Mouse (Mus musculus) heart, adult 2 months (tissue): ENCODE measurements at regions not wholly inside any gene's neighbourhood (a gene's known extent, or its start where the extent isn't known, plus 50 kb on each side); places are given as distances from the start of the nearest gene placed in this dataset.

Experiments used
- DNase-seq, 2 experiments: peaks; one replicate each; pipeline ENCODE4 v3.0.0; 2021
- H3K27ac ChIP-seq: fragments of 200-600 bp; 2 replicates; pipeline ENCODE4 v1.8.1; 2022
- H3K27me3 ChIP-seq: fragments of 200-500 bp; 2 replicates; pipeline ENCODE4 v1.6.1; 2012; ENCODE audit warnings: mild to moderate bottlenecking, low read length, inconsistent platforms, mixed read lengths; ENCODE audit not compliant: control insufficient read depth, insufficient read depth
- H3K36me3 ChIP-seq: fragments of 200-500 bp; 2 replicates; pipeline ENCODE4 v1.6.1; 2012; ENCODE audit warnings: low read length, inconsistent platforms; ENCODE audit not compliant: control insufficient read depth, insufficient read depth
- H3K4me1 ChIP-seq: fragments of 200-500 bp; 2 replicates; pipeline ENCODE4 v1.6.1; 2011; ENCODE audit warnings: low read length; ENCODE audit not compliant: control insufficient read depth, insufficient read depth
- H3K4me3 ChIP-seq: fragments of 200-600 bp; 2 replicates; pipeline ENCODE4 v1.8.1; 2022
- H3K79me2 ChIP-seq: fragments of 200-500 bp; replicated peaks from 2 replicates; pipeline ENCODE4 v1.6.1; 2012; ENCODE audit warnings: mild to moderate bottlenecking, inconsistent platforms, low read length, moderate library complexity, mixed read lengths; ENCODE audit not compliant: control insufficient read depth, insufficient read depth
- H3K9ac ChIP-seq: fragments of 200-500 bp; 2 replicates; pipeline ENCODE4 v1.6.1; 2012; ENCODE audit warnings: low read depth, mild to moderate bottlenecking, control low read depth, inconsistent platforms, low read length, mixed read lengths
- CTCF ChIP-seq: fragments of 200-600 bp; IDR thresholded peaks from 2 replicates; pipeline ENCODE4 v1.8.1; 2022; ENCODE audit warnings: antibody characterized with exemption, mild to moderate bottlenecking, moderate library complexity
- EP300 ChIP-seq: fragments of 200-500 bp; IDR thresholded peaks from 2 replicates; pipeline ENCODE4 v1.6.1; 2011; ENCODE audit warnings: low read depth, low read length, control low read depth; ENCODE audit not compliant: insufficient read depth
- POLR2A ChIP-seq: fragments of 200-500 bp; IDR thresholded peaks from 2 replicates; pipeline ENCODE4 v1.6.1; 2011; ENCODE audit warnings: mild to moderate bottlenecking, low read depth, low read length, control low read depth; ENCODE audit not compliant: insufficient read depth
- WGBS: fragments of 180-500 bp; shearing (Covaris S2); methylation state at CpG from one replicate; pipeline ENCODE4 v1.1.7; 2018; 5-methylcytosine and 5-hydroxymethylcytosine counted together
- intact Hi-C: fragments of 180-260 bp; cut with DNase I; formaldehyde crosslinking; loops from one replicate; pipeline ENCODE4 v1.15.1; 2025

- intact Hi-C loops: no loop called here
- no peak overlapping the region for H3K27ac ChIP-seq
- WGBS: 56% methylated on average over 19 of the region's 19 CpGs
Observed at GRCm38 (mm10) chr2:129911203-129911921, 100.8 kb upstream of the Tgm3 start.

DNA sequence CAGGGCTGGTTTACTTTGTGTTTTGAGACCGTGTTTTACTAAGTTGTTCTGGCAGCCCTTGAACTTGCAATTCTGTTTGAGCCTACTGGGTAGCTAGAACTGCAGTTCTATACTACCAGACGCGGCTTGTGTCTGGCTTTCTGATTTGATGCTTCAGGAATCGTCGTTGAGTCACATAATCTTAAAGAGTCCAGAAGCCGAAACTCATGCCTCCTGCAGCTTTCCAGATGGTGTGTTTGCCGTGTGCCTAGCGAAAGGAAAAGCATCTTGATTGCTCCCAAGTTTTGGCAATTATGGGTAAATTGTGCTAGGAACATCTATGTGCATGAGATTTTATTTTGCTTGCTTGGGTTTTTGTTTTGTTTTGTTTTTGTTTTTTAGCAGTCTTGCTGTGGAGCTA, 99.6 kb upstream of the Tgm3 start:
- Histone ChIP-seq H3K9ac (no peak overlapping the region), H3K4me1 (no peaks in the 10 kb centered on the region), H3K36me3 (no peaks in the 10 kb centered on the region), H3K79me2 (no peaks in the 10 kb centered on the region), H3K27me3 (peaks cover 5% of the 10 kb centered on the region; the same call in 1 of the 2 replicates), H3K4me3 (no peak overlapping the region), H3K27ac (no peak overlapping the region)
- DNase-seq: no peak
- intact Hi-C loops: no loop called here
- no peak for TF ChIP-seq POLR2A
- 81% methylated on average over 8 of the region's 8 CpGs for WGBS

More at GRCm38 (mm10) chr2:129911203-129911921, 100.8 kb upstream of the Tgm3 start:
- no peak for DNase-seq
- TF ChIP-seq EP300 (no peak), CTCF (no peak), POLR2A (no peak)
- Histone ChIP-seq H3K9ac (no peak overlapping the region), H3K4me3 (no peak overlapping the region), H3K4me1 (no peaks in the 10 kb centered on the region), H3K36me3 (no peaks in the 10 kb centered on the region), H3K27me3 (peaks cover 5% of the 10 kb centered on the region; the same call in 1 of the 2 replicates), H3K79me2 (no peaks in the 10 kb centered on the region)

- Histone ChIP-seq H3K9ac (no peak overlapping the region), H3K4me3 (no peak overlapping the region), H3K27me3 (0 out of 2 replicates have a peak, but pooled peaks cover 2% of the 10 kb centered on the region), H3K27ac (no peak overlapping the region), H3K79me2 (no peaks in the 10 kb centered on the region), H3K36me3 (no peaks in the 10 kb centered on the region), H3K4me1 (no peaks in the 10 kb centered on the region)
- intact Hi-C loops: no loop called here
- no peak for DNase-seq
- WGBS: 82% methylated on average over 8 of the region's 8 CpGs
- no peak for TF ChIP-seq EP300
- no peak for TF ChIP-seq POLR2A
- no peak for TF ChIP-seq CTCF
Observed at GRCm38 (mm10) chr2:129914261-129914660, 97.9 kb upstream of the Tgm3 start.

GRCm38 (mm10) chr2:129916411-129916810, 95.7 kb upstream of the Tgm3 start:
- WGBS: 80% methylated on average over 7 of the region's 7 CpGs
- Histone ChIP-seq H3K27me3 (no peaks in the 10 kb centered on the region), H3K4me3 (no peak overlapping the region), H3K79me2 (no peaks in the 10 kb centered on the region), H3K4me1 (no peaks in the 10 kb centered on the region), H3K36me3 (no peaks in the 10 kb centered on the region), H3K9ac (no peak overlapping the region), H3K27ac (no peak overlapping the region)
- intact Hi-C loops: no loop called here
- TF ChIP-seq CTCF (no peak), EP300 (no peak), POLR2A (no peak)
- DNase-seq: no peak

DNA sequence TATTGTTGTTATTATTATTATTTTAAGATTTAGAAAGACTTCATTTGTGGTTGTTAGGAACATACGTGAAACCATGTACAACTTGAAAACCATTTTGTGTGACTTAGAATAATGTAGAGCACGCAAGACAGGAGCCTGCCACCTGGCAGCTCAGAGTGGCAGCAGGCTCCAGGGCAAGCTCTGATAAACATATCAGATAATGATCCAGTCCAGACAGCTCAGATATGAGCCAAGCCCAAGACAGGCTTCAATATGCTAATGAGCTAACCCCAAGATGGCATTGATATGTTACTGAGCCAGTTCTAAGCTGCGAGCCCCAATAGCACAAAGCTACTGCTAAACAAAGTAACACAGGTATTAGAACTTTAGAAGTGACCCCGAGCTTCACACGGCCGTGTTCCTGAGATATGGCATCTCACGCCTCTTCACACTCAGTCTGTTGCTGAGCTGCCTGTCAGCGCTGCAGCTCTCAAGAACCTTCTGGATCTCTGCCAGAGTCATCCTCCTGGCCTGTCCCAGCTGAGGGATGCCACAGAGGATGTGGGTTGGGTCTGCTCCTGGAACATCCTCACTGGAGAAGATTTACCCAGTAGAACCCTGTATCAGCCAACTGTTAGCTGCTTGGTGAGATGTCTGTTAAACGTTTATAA, 93.9 kb upstream of the Tgm3 start:
- WGBS: 48% methylated on average over 9 of the region's 9 CpGs
- no peak for DNase-seq
- no peak overlapping the region for H3K4me3 ChIP-seq
- no peaks in the 10 kb centered on the region for H3K27me3 ChIP-seq
- H3K79me2 ChIP-seq: no peaks in the 10 kb centered on the region
- H3K4me1 ChIP-seq: no peaks in the 10 kb centered on the region
- H3K9ac ChIP-seq: no peak overlapping the region
- H3K36me3 ChIP-seq: no peaks in the 10 kb centered on the region
- intact Hi-C loops: no loop called here
- no peak overlapping the region for H3K27ac ChIP-seq
- no peak for TF ChIP-seq EP300
- TF ChIP-seq CTCF: no peak
- TF ChIP-seq POLR2A: no peak

DNA sequence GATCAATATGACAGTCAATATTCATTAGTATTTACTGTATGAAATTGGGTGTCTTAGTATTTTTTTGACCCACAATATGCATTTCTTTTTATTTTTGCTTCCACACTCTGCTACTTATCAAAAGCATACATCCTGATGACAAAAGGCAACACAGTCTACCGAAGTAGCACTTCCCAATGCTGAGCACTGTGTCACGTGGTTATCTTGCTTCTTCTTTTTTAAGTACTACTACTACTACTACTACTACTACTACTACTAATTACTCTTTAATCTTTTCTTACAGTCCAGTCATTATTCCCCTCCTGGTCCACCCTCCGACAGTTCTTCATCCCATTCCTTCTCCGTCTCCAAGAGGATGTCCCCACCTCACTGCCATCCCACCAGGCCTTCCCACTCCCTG, 92.6 kb upstream of the Tgm3 start:
- no peak for DNase-seq
- no peak overlapping the region for H3K9ac ChIP-seq
- H3K36me3 ChIP-seq: no peaks in the 10 kb centered on the region
- H3K4me1 ChIP-seq: no peaks in the 10 kb centered on the region
- intact Hi-C loops: no loop called here
- TF ChIP-seq EP300: no peak
- TF ChIP-seq POLR2A: no peak
- TF ChIP-seq CTCF: no peak
- no peaks in the 10 kb centered on the region for H3K27me3 ChIP-seq
- no peak overlapping the region for H3K27ac ChIP-seq
- no peaks in the 10 kb centered on the region for H3K79me2 ChIP-seq
- 69% methylated on average over 4 of the region's 4 CpGs for WGBS
- no peak overlapping the region for H3K4me3 ChIP-seq
